Mouse (Mus musculus): Measurements from ENCODE around the gene Alpk3. TPM values are rescaled to one million over a fixed set of nuclear protein-coding genes. Genes with fewer than 3 reads are reported as not detected.

The Alpk3 gene
- polyA plus RNA-seq, 1 experiment from 2014 or later: 18.2 TPM

GRCm38 (mm10) chr7:81049966-81050365 lies 7.4 kb upstream of the Alpk3 start:
- Histone ChIP-seq H3K9me3 (replicated peaks) (no peaks in the 10 kb centered on the region), H3K4me1 (replicated peaks) (0 out of 2 replicates have a peak, but pooled peaks cover 4% of the 10 kb centered on the region), H3K9ac (no peak overlapping the region), H3K36me3 (no peaks in the 10 kb centered on the region), H3K4me3 (no peak overlapping the region), H3K4me2 (no peak overlapping the region), H3K27ac (no peak overlapping the region), H3K27me3 (no peaks in the 10 kb centered on the region)
- 74% methylated on average over 5 of the region's 5 CpGs for WGBS
- ATAC-seq (replicated peaks; ENCODE audit: insufficient number of reproducible peaks, insufficient read depth, low FRiP score, low read depth): no peak

GRCm38 (mm10) chr7:81055709-81056370 lies 1.6 kb upstream of the Alpk3 start:
- H3K27ac ChIP-seq: no peak overlapping the region
- ATAC-seq (replicated peaks; ENCODE audit: insufficient number of reproducible peaks, insufficient read depth, low FRiP score, low read depth): no peak
- 83% methylated on average over 11 of the region's 11 CpGs for WGBS

GRCm38 (mm10) chr7:81057901-81058711 lies 706 bp downstream of the Alpk3 start:
- Histone ChIP-seq H3K27ac (peak overlapping the region; percentile 95), H3K4me3 (peak overlapping the region; percentile 56), H3K4me2 (peak overlapping the region; percentile 64), H3K4me1 (replicated peaks) (peaks cover 48% of the 10 kb centered on the region), H3K27me3 (no peaks in the 10 kb centered on the region), H3K9ac (peak overlapping the region; percentile 66), H3K36me3 (peaks cover 6% of the 10 kb centered on the region; the same call in 1 of the 2 replicates), H3K9me3 (replicated peaks) (no peaks in the 10 kb centered on the region)
- WGBS: 21% methylated on average over 6 of the region's 6 CpGs
- ATAC-seq (replicated peaks; ENCODE audit: insufficient number of reproducible peaks, insufficient read depth, low FRiP score, low read depth): peak; percentile 47

More at GRCm38 (mm10) chr7:81055709-81056370, 1.6 kb upstream of the Alpk3 start:
- Histone ChIP-seq H3K4me3 (no peak overlapping the region), H3K36me3 (peaks cover 3% of the 10 kb centered on the region; the same call in 1 of the 2 replicates), H3K9me3 (replicated peaks) (no peaks in the 10 kb centered on the region), H3K4me1 (replicated peaks) (peaks cover 40% of the 10 kb centered on the region), H3K4me2 (no peak overlapping the region), H3K9ac (no peak overlapping the region), H3K27me3 (no peaks in the 10 kb centered on the region)

DNA sequence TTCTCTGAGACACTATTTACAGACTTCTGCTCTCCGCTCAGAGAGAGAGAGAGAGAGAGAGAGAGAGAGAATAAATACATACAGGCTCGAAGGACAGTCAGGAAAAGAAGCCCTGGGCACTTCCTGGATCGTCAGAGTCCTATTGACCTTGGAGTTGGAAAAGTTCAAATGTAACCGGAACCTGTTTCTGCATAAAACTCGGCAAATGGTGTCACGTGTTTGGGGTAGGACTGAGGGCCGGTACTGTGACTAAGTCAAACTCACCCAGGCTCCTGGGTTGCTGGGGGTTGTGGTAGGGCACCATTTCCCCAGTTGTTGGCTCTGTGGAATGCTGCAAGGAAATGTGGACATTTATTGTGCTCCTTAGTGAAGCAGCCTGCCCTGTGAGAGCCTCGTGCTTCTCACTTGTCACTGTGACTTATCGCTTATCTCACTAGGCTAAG lies 1.3 kb downstream of the Alpk3 start:
- Histone ChIP-seq H3K27me3 (no peaks in the 10 kb centered on the region), H3K27ac (peak overlapping the region; percentile 95), H3K9ac (peak overlapping the region; percentile 66), H3K4me3 (peak overlapping the region; percentile 56), H3K4me2 (peak overlapping the region; percentile 64), H3K9me3 (replicated peaks) (no peaks in the 10 kb centered on the region), H3K36me3 (peaks cover 6% of the 10 kb centered on the region; the same call in 1 of the 2 replicates), H3K4me1 (replicated peaks) (peaks cover 54% of the 10 kb centered on the region)
- ATAC-seq (replicated peaks; ENCODE audit: insufficient number of reproducible peaks, insufficient read depth, low FRiP score, low read depth): no peak
- WGBS: 12% methylated on average over 9 of the region's 9 CpGs

- Histone ChIP-seq H3K4me1 (replicated peaks) (peaks cover 57% of the 10 kb centered on the region), H3K4me3 (peak overlapping the region; percentile 56), H3K4me2 (peak overlapping the region; percentile 64), H3K9me3 (replicated peaks) (no peaks in the 10 kb centered on the region), H3K27me3 (no peaks in the 10 kb centered on the region), H3K36me3 (peaks cover 6% of the 10 kb centered on the region; the same call in 1 of the 2 replicates), H3K9ac (peak overlapping the region; percentile 66), H3K27ac (peak overlapping the region; percentile 95)
- ATAC-seq (replicated peaks; ENCODE audit: insufficient number of reproducible peaks, insufficient read depth, low FRiP score, low read depth): no peak
- 32% methylated on average over 5 of the region's 5 CpGs for WGBS
Observed at GRCm38 (mm10) chr7:81059388-81059787, 2.0 kb downstream of the Alpk3 start.

DNA sequence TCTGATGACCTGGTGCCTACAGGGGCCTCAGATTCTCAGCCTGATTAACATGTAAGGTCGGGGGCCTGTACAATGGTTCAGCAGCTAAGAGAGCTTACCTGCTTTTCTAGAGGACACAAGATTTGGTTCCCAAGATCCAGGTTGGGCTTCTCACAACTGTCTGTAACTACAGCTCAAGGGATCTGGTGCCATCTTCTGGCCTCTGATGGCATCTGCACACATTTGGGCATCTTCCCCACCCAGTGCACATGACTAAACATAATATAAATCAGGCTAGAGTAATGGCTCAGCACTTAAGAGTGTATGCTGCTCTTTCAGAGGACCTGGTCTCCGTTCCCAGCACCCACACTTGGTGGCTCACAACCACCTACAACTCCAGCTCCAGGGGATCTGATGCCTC lies 3.5 kb downstream of the Alpk3 start:
- WGBS: 79% methylated on average over 2 of the region's 2 CpGs
- H3K9ac ChIP-seq: no peak overlapping the region
- H3K9me3 ChIP-seq (replicated peaks): no peaks in the 10 kb centered on the region
- no peak for ATAC-seq (replicated peaks; ENCODE audit: insufficient number of reproducible peaks, insufficient read depth, low FRiP score, low read depth)
- H3K36me3 ChIP-seq: peaks cover 6% of the 10 kb centered on the region; the same call in 1 of the 2 replicates
- no peak overlapping the region for H3K4me3 ChIP-seq
- H3K4me2 ChIP-seq: no peak overlapping the region
- H3K27ac ChIP-seq: no peak overlapping the region
- peaks cover 57% of the 10 kb centered on the region for H3K4me1 ChIP-seq (replicated peaks)
- no peaks in the 10 kb centered on the region for H3K27me3 ChIP-seq

DNA sequence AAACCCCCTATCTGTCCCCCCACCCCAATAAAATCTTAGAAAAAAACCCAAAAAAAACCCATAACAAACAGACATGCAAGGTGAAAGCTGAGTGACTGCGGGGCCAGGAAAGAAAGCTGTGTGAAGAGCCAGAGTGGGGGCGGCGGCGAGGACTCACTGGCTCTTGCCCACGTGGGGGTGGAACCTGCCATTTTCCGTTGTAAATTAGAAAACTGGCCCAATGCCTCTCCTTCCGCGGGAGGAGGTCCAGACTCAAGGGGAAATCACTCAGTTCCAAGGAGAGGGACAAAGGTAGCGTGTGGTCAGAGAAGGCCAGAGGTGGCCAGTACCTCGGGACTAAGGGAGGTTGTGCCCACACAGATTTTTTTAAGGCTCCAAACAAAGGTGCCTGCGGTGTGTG lies 4.5 kb downstream of the Alpk3 start:
- Histone ChIP-seq H3K4me1 (replicated peaks) (peaks cover 57% of the 10 kb centered on the region), H3K4me2 (no peak overlapping the region), H3K36me3 (peaks cover 6% of the 10 kb centered on the region; the same call in 1 of the 2 replicates), H3K9me3 (replicated peaks) (no peaks in the 10 kb centered on the region), H3K9ac (no peak overlapping the region), H3K27ac (no peak overlapping the region), H3K27me3 (no peaks in the 10 kb centered on the region), H3K4me3 (no peak overlapping the region)
- no peak for ATAC-seq (replicated peaks; ENCODE audit: insufficient number of reproducible peaks, insufficient read depth, low FRiP score, low read depth)
- 81% methylated on average over 11 of the region's 11 CpGs for WGBS

DNA sequence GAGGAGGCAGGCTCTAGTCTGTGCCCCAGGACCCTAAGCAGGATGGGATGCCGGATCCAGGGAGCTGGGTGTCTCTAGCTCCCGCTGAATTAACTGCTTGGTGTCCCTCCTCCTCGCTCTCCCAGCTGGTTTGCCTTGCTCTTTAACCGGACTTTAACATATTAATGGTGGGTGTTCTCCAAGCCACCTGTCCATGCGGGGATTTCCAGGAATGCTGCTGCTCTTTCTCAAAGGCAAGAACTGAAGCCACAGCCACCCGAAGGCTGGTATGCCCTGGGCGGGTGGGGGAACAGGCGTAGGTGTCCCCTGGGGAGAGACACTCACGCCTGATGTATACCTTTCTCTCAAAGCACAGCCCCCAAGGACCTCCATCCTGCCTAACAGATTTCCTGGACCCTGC lies 5.9 kb downstream of the Alpk3 start:
- Histone ChIP-seq H3K4me2 (no peak overlapping the region), H3K4me3 (no peak overlapping the region), H3K27ac (no peak overlapping the region), H3K4me1 (replicated peaks) (peaks cover 43% of the 10 kb centered on the region), H3K27me3 (no peaks in the 10 kb centered on the region), H3K9ac (no peak overlapping the region), H3K9me3 (replicated peaks) (no peaks in the 10 kb centered on the region), H3K36me3 (peaks cover 10% of the 10 kb centered on the region; the same call in 1 of the 2 replicates)
- no peak for ATAC-seq (replicated peaks; ENCODE audit: insufficient number of reproducible peaks, insufficient read depth, low FRiP score, low read depth)
- 58% methylated on average over 9 of the region's 9 CpGs for whole genome bisulfite sequencing

DNA sequence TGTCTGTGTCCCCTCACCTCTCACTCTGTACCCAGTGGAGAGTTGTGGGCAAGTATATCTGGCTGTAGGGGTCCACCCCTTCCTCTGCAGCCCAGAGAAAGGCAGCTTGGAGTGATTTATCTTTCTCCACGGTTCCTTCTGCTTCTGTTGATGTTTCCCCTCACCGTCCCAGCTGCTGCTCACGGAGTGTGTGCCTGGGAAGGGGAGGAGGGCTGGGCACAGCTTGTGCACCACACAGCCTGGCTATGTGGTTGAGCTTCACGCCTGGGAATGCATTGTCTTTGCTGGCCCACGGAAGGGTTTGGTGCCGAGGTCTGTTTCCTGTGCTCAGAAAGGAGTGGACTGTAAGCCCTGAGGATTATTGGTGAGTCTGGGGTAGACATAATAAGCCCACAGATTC lies 9.3 kb downstream of the Alpk3 start:
- Histone ChIP-seq H3K27ac (no peak overlapping the region), H3K4me2 (no peak overlapping the region), H3K4me1 (replicated peaks) (peaks cover 21% of the 10 kb centered on the region), H3K9me3 (replicated peaks) (no peaks in the 10 kb centered on the region), H3K9ac (no peak overlapping the region), H3K27me3 (no peaks in the 10 kb centered on the region), H3K36me3 (peaks cover 12% of the 10 kb centered on the region; the same call in 1 of the 2 replicates), H3K4me3 (no peak overlapping the region)
- WGBS: 43% methylated on average over 6 of the region's 6 CpGs
- ATAC-seq (replicated peaks; ENCODE audit: insufficient number of reproducible peaks, insufficient read depth, low FRiP score, low read depth): no peak

- H3K4me2 ChIP-seq: no peak overlapping the region
- peak overlapping the region; percentile 65 for H3K27ac ChIP-seq
- H3K9ac ChIP-seq: no peak overlapping the region
- H3K36me3 ChIP-seq: peaks cover 31% of the 10 kb centered on the region
- 0 out of 2 replicates have a peak, but pooled peaks have one; percentile 3 for ATAC-seq (replicated peaks; ENCODE audit: insufficient number of reproducible peaks, insufficient read depth, low FRiP score, low read depth)
- no peaks in the 10 kb centered on the region for H3K9me3 ChIP-seq (replicated peaks)
- H3K4me1 ChIP-seq (replicated peaks): peaks cover 53% of the 10 kb centered on the region
- no peak overlapping the region for H3K4me3 ChIP-seq
- no peaks in the 10 kb centered on the region for H3K27me3 ChIP-seq
- WGBS: 27% methylated on average over 5 of the region's 5 CpGs
Observed at GRCm38 (mm10) chr7:81072463-81072862, 15.1 kb downstream of the Alpk3 start.

DNA sequence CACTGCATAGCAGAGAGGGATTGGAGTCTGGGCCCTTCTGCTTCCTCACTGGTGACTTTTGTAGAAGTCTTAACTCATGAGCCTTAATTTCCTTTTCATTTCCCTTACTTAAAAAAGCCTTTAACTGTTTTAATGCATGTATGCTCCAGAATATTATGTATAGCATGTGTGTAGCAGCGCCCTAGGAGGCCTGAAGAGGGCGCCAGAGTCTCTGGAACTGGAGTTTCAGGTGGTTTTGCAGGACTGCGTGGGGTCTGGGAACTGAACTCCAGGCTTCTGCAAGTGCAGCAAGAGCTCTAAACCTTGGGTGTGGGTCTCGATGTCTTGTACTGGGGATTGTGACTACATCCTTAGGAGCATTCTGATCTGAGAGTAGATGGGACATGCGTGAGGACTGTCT lies 15.9 kb downstream of the Alpk3 start:
- H3K27ac ChIP-seq: peak overlapping the region; percentile 65
- WGBS: 83% methylated on average over 5 of the region's 5 CpGs
- no peaks in the 10 kb centered on the region for H3K9me3 ChIP-seq (replicated peaks)
- H3K4me3 ChIP-seq: no peak overlapping the region
- no peak overlapping the region for H3K9ac ChIP-seq
- H3K4me1 ChIP-seq (replicated peaks): peaks cover 62% of the 10 kb centered on the region
- H3K4me2 ChIP-seq: no peak overlapping the region
- H3K27me3 ChIP-seq: no peaks in the 10 kb centered on the region
- H3K36me3 ChIP-seq: peaks cover 28% of the 10 kb centered on the region
- ATAC-seq (replicated peaks; ENCODE audit: insufficient number of reproducible peaks, insufficient read depth, low FRiP score, low read depth): no peak

Data from heart, embryonic 15.5 days (tissue).